Mouse (Mus musculus) frontal cortex, postnatal 14 days (tissue): ENCODE measurements around the gene Zfp385c.
"Not testable (repeated sequence)": the region's sequence is repeated elsewhere in the genome, so short reads cannot be mapped to it uniquely, and the experiment has no call there.

Experiments used
- DNase-seq, 2 experiments: peaks; one replicate each; pipeline ENCODE4 v3.0.0; 2022; ENCODE audit warnings: low spot score in 2 of 2

The Zfp385c gene

DNA sequence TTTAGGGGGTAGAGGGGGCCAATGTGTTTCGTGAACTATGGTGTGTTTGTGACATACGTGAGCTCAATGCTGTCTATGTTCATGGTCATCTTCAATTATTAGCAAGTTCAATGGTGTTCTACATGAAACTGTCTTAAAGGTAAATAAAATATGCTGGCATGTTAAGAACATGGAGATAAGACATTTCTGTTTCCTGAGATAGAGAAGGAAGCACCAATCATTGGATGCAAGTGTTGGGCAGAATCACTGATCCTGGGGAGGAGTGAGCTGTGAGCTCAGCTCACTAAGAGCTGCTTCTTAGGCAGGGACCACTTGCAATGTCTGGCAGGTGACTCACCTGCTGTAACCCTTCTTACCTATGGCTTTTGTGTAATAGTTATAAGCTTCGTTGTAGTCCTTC, 90.9 kb downstream of the Zfp385c start:
- no peak for DNase-seq

DNA sequence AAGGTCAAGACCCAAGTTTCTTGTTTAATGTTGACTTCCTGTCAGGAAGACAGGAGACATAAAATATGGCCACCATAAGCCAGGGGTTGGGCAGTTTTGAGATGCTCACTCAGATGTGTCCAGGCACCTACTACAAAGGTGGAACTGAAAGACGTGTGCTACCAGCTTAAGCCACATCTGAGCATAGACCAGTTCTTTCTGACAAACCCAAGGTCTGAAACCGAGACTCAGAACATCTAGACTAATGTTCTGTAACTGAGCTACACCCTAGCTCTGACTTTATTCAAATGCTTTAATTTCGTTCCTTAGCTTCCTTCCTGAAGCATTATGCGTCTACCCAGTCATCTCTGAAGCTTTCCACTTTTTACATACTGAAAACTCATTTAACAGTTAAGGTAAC, 94.2 kb downstream of the Zfp385c start:
- DNase-seq = no peak

DNA sequence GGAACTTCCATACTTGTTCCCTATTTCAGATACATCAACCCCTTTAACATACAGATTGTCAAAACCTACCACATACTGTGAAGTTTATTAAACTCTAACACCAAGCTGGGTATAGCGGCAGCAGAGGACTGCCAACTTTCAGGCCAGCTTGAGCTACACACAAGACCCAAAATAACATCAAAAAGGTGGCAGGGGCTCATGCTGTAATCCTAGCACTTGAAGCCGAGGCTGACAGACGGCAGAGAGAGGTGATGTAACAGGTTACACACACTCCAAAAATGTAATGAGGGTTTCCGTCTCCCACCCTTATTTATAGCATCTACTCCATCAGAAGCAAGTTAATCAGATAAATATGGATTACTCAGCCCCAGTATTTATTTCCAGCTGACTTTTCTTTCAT, 96.7 kb downstream of the Zfp385c start:
- DNase-seq = no peak

DNA sequence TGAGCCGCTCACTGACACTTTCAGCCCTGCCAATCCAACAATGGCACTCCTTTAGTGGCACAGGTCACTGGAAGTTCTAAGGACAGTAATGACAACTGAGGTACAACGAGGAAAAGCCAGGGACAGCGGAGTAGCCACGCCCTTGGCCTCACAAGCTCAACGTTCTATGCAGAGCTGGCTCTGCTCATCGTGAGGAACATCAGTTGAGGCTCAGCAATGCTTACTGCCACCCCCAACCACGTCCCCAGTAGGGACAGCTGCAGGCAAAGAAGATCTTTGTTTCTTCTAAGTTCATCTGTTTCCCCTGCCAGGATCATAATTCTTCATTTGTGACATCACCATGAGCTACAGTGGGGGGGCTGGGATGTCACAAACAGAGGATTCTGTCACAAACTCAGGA, 97.6 kb downstream of the Zfp385c start:
- DNase-seq = no peak

DNA sequence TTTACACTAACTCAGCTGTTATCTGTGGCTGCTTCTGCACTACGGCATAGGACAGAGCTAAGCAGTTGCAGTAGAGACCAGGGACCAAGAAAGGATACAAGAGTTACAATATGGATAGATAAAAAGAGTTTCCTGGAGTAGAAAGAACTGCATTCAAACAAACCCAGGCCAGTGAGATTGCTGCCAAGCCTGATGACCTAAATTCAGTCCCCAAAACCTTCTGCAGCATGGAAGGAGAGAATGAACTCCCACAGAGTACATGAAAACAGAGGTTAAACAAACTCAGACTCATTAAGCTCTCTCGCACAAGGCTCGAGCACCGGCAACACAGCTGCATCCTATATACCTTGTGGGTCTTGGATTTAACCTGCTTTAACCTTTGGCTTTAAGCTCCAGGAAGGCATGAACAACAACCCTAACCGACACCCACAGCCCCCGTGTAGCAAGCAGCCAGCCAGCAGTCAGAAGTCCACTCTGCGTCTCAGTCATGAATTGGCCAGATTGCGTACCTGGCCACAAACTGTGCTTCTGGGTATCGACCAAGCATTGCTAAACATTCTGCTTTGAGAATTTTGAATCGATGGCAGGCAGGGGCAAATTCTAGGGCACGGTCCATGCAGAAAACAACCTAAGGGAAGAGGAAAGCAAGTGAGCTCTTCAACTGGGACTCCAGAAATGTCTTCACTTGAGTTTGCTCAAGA, 99.8 kb downstream of the Zfp385c start:
- no peak for DNase-seq

DNA sequence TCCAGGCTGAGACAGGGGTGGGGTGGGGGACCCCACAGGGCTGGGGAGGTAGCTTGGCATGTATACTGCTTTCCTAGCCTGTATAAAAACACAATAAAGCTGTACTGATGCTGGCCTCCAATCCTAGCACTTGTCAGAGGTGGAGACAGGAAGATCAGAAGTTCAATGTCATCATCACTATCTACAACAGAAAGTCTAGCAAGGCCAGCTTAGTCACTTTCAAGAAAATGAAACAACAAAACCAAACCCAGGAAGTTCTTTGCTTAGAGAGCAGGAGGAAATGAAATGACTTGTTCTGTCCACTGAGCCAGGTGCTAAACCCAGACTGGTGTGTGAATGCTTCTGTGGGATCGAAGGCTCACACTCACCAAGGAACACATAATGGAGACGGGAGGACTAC, 103.8 kb downstream of the Zfp385c start:
- no peak for DNase-seq

DNA sequence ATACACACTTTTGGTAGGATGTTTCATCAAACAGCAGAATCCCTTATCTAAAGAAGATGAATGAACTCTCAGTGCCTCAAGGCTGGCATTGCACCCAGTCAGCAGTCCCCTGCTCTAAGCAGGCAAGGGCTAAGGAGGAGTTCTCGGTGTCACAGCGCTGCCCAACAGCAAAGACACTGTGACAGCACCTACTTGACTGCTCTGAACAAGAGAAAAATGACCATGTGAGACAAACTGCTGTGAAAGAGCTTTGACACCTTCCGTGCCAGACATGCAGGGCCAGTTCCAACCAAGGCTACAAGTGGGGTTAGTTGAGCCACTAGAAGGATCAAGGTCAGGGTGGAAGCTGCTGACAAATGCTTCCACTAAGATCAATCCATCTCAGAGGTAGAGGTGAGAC, 107.1 kb downstream of the Zfp385c start:
- no peak for DNase-seq

DNA sequence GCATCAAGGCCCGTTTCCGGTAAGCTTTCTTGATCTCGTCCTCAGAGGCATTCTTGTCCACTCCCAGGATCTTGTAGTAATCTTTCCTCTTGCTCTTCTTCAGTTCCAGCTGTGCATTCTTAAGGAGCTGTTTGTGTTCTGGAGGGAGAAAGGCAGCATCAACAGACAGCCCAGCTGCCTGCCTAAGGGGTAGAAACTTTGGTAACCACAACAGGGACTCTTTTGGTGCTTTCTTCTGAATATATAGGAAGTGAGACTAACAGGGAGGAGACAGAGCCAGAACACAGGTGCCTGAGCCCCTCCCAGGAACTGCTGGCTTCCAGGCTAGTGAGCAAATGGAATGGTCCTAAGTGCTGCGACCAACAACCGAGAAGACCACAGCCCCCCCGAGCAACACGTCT, 107.7 kb downstream of the Zfp385c start:
- no peak for DNase-seq

DNA sequence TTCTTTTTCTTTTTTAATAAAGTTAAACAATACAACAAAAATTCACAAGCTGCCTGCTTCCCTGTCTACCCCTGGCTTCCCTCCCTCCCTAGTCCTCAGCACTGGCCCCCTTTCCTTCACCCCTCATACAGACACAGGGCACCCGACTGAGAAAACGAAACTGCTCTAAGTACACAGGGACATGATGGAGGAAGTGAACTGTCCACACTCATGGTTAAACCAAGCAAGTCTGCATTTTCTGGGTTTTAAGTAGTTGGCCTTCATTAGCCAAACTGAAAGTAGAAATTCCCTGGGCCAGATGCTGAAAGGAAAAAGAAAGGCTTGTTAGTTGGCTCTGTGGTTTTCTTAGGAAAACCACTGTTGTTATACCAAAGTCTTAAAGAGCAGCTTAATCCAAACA, 109.4 kb downstream of the Zfp385c start:
- DNase-seq = no peak

DNA sequence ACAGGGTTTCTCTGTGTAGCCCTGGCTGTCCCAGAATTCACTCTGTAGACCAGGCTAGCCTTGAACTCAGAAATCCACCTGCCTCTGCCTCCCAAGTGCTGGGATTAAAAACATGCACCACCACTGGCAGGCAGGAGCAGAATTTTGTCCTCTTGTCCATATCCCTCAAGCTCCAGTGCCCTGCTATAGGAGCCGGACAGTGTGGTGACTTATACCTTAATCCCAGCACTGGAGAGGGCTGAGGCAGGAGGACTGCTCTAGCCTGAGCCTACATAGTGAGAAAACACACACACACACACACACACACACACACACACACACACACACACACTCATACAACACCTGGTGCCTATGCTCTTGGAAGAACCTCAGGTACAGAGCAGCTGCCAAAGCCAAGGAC, 109.8 kb downstream of the Zfp385c start:
- DNase-seq = not testable (repeated sequence)

DNA sequence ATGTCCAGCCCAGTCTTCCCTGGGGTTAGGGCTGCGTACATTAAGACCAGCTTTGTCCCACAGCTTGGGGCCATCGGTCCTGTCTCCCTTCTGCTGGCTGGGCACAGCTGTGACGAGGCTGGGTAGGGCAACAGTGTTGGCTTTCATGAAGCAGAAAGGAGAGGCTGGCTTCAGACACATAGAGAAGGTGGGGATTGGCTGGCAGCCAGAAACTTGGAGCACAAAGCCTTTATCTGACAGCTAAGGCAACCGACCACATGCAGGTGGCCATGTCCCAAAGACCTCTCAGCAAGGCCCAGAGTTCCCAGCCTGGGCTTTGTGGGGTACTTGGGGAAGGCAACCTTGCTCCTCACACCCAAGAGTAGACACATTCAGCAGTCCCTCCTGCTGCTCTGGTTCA, 110.5 kb downstream of the Zfp385c start:
- DNase-seq = peak in 1 of 2 experiments; percentile 56

DNA sequence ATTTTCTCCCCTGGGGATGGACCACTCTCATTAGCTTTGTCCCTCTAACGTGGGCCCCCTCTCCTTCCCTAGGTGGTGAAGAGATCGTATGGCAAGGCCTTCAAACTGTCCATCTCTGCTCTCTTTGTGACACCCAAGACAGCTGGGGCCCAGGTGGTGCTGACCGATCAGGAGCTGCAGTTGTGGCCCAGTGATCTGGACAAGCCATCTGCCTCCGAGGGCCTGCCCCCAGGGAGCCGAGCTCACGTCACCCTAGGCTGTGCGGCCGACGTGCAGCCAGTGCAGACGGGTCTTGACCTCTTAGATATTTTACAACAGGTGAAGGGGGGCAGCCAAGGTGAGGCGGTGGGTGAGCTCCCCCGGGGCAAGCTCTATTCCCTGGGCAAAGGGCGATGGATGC, 112.0 kb downstream of the Zfp385c start:
- no peak for DNase-seq

DNA sequence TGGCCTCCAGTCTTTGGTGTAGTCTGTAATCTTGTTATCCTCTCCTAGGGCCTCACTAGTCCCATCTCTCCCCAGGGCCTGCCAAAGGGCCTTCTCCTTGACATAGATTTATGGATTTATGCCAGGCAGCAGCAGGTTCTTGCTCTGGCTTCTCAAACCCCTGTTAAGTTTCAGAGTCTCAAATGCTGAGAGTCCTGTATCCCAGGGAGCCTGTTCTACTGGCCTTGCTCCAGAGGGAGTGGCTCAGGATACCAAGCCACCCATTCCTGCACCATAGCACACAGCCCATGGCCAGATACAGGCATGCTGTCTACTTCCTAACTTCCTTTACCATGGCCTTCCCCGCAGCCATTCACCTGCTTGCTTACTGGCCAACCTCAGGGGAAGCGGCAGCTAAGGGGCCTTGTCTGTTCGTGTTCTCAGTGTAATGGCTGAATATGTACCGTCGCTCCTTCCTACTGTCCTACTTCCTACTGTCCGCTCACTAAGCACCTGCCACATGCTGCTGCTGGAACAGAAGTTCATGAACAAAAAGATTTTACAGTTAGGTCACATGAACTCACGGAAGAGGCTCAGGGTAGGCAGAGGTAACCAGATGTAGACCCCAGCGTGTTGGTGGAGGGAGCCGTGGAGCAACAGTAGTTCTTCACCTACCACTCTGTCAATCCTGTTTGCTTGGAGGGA, 113.0 kb downstream of the Zfp385c start:
- no peak for DNase-seq

DNA sequence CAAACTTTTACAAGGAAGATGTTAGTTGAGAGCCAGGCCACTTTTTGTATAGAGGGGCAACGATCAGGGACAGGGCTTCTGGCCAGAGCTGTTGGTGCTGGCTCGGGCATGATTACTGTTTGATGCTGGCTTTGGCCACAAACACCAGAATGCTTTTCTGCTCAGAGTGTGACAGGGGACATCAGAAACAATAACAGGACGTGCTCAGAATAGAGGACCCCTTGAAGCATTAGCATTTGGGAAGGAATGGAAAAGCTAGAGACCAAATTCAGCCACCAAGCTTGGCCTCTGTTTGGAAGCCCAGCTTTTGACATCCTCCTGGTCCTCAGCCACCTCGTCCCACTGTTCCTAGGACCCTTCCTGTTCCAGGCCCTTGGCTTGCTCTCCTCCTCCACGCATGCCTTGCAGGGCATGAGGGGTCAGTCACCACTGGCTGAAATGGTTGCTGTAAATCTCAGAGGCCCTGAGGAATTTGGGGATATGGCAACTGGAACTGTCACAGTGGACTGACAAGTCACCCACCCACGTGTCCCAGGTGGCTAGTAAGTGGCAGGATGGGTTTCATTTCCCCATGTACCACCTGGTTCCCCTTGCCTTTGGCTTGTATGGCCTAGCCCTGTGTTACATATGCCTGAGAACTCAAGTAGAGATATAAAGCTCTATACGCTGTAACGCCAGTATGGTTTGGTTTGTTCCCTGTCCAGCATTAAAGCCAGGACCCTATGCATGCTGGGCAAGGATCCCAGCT, 114.2 kb downstream of the Zfp385c start:
- DNase-seq = no peak
